Mouse (Mus musculus) c-Kit-positive CD71-negative TER-119-negative erythroid progenitor cells, embryonic 14.5 days (primary cell): Measurements from ENCODE around the gene Atp6v0a2.
A peak's percentile ranks its signal among the peaks of the same experiment; 100 is the strongest.

Source experiments
- DNase-seq: peaks from one replicate; pipeline ENCODE4 v3.0.0-alpha.2; 2013; ENCODE audit warnings: low read depth

The Atp6v0a2 gene

GRCm38 (mm10) chr5:124636694-124637093 is 8.3 kb downstream of the Atp6v0a2 start:
- DNase-seq: no peak

GRCm38 (mm10) chr5:124637300-124637699 is 8.9 kb downstream of the Atp6v0a2 start:
- no peak for DNase-seq

- DNase-seq: no peak
These were observed 9.5 kb downstream of the Atp6v0a2 start for GRCm38 (mm10) chr5:124637836-124638235.

GRCm38 (mm10) chr5:124713741-124714140 is 85.4 kb downstream of the Atp6v0a2 start:
- no peak for DNase-seq

GRCm38 (mm10) chr5:124715135-124715534 is 86.8 kb downstream of the Atp6v0a2 start:
- no peak for DNase-seq

- DNase-seq: no peak
These were observed 89.6 kb downstream of the Atp6v0a2 start for GRCm38 (mm10) chr5:124717969-124718368.

- DNase-seq: no peak
These were observed 90.0 kb downstream of the Atp6v0a2 start for GRCm38 (mm10) chr5:124718396-124718795.

GRCm38 (mm10) chr5:124723125-124723524 is 94.7 kb downstream of the Atp6v0a2 start:
- DNase-seq: no peak

- DNase-seq: no peak
These were observed 96.6 kb downstream of the Atp6v0a2 start, which contains the start of gene Dnah10 for GRCm38 (mm10) chr5:124724997-124725396. TSS of gene Dnah10 (plus strand) at chr5:124725085.

GRCm38 (mm10) chr5:124729662-124730206 is 101.4 kb downstream of the Atp6v0a2 start:
- peak; percentile 10 for DNase-seq

GRCm38 (mm10) chr5:124733961-124734360 is 105.6 kb downstream of the Atp6v0a2 start:
- DNase-seq: no peak

GRCm38 (mm10) chr5:124741898-124742599 is 113.7 kb downstream of the Atp6v0a2 start:
- no peak for DNase-seq

- DNase-seq: no peak
These were observed 115.5 kb downstream of the Atp6v0a2 start for GRCm38 (mm10) chr5:124743841-124744240.

- no peak for DNase-seq
These were observed 117.8 kb downstream of the Atp6v0a2 start for GRCm38 (mm10) chr5:124746220-124746619.

- DNase-seq: no peak
These were observed 119.9 kb downstream of the Atp6v0a2 start for GRCm38 (mm10) chr5:124748296-124748695.

GRCm38 (mm10) chr5:124751656-124752055 is 123.3 kb downstream of the Atp6v0a2 start:
- DNase-seq: no peak

GRCm38 (mm10) chr5:124761011-124761410 is 132.6 kb downstream of the Atp6v0a2 start:
- no peak for DNase-seq

GRCm38 (mm10) chr5:124761787-124762186 is 133.4 kb downstream of the Atp6v0a2 start:
- no peak for DNase-seq
